Mouse (Mus musculus): ENCODE data around the gene Gm49384. TPM values are rescaled to one million over a fixed set of nuclear protein-coding genes. Genes with fewer than 3 reads are reported as not detected.
A peak's percentile ranks its signal among the peaks of the same experiment; 100 is the strongest.

Gm49384 gene
- polyA plus RNA-seq, 1 experiment from 2014 or later = 8.7 TPM

- WGBS = 81% methylated on average over 7 of the region's 7 CpGs
These were observed 12.5 kb upstream of the Gm49384 start for GRCm38 (mm10) chr12:69216587-69216986.

GRCm38 (mm10) chr12:69215000-69215785, 11.1 kb upstream of the Gm49384 start:
- DNase-seq (ENCODE audit: low spot score) (peak; percentile 52), ATAC-seq (ENCODE audit: low FRiP score, low TSS enrichment) (peak; percentile 81)
- Histone ChIP-seq H3K27me3 (ENCODE audit: control insufficient read depth, insufficient read depth, low read length) (no peaks in the 10 kb centered on the region), H3K9me3 (ENCODE audit: control insufficient read depth, low read length) (no peaks in the 10 kb centered on the region), H3K9ac (ENCODE audit: low read length) (no peak overlapping the region), H3K4me3 (ENCODE audit: low read depth, low read length) (no peak overlapping the region), H3K27ac (replicated peaks) (0 out of 2 replicates have a peak overlapping the region, but pooled peaks have one; percentile 0), H3K36me3 (ENCODE audit: control insufficient read depth, insufficient read depth, low read length) (no peaks in the 10 kb centered on the region), H3K4me1 (replicated peaks; ENCODE audit: control insufficient read depth, insufficient read depth) (no peaks in the 10 kb centered on the region), H3K4me2 (replicated peaks; ENCODE audit: low read depth) (no peak overlapping the region)
- no peak for TF ChIP-seq CTCF (IDR thresholded peaks at IDR 0.05; ENCODE audit: low read depth)
- no peak for TF ChIP-seq EP300 (optimal IDR thresholded peaks at IDR 0.05)
- WGBS = 43% methylated on average over 3 of the region's 3 CpGs

More at GRCm38 (mm10) chr12:69216587-69216986, 12.5 kb upstream of the Gm49384 start:
- H3K36me3 ChIP-seq (ENCODE audit: control insufficient read depth, insufficient read depth, low read length) = no peaks in the 10 kb centered on the region
- no peak overlapping the region for H3K9ac ChIP-seq (ENCODE audit: low read length)
- H3K9me3 ChIP-seq (ENCODE audit: control insufficient read depth, low read length) = no peaks in the 10 kb centered on the region
- H3K4me3 ChIP-seq (ENCODE audit: low read depth, low read length) = no peak overlapping the region
- TF ChIP-seq EP300 (optimal IDR thresholded peaks at IDR 0.05) = no peak
- no peaks in the 10 kb centered on the region for H3K4me1 ChIP-seq (replicated peaks; ENCODE audit: control insufficient read depth, insufficient read depth)
- DNase-seq (ENCODE audit: low spot score) (no peak), ATAC-seq (ENCODE audit: low FRiP score, low TSS enrichment) (no peak)
- no peak overlapping the region for H3K27ac ChIP-seq (replicated peaks)
- no peak overlapping the region for H3K4me2 ChIP-seq (replicated peaks; ENCODE audit: low read depth)
- H3K27me3 ChIP-seq (ENCODE audit: control insufficient read depth, insufficient read depth, low read length) = no peaks in the 10 kb centered on the region

- Histone ChIP-seq H3K9me3 (ENCODE audit: control insufficient read depth, low read length) (no peaks in the 10 kb centered on the region), H3K36me3 (ENCODE audit: control insufficient read depth, insufficient read depth, low read length) (0 out of 2 replicates have a peak, but pooled peaks cover 2% of the 10 kb centered on the region), H3K4me2 (replicated peaks; ENCODE audit: low read depth) (no peak overlapping the region), H3K4me3 (ENCODE audit: low read depth, low read length) (no peak overlapping the region), H3K27me3 (ENCODE audit: control insufficient read depth, insufficient read depth, low read length) (no peaks in the 10 kb centered on the region), H3K9ac (ENCODE audit: low read length) (no peak overlapping the region), H3K27ac (replicated peaks) (0 out of 2 replicates have a peak overlapping the region, but pooled peaks have one; percentile 35), H3K4me1 (replicated peaks; ENCODE audit: control insufficient read depth, insufficient read depth) (no peaks in the 10 kb centered on the region)
- TF ChIP-seq CTCF (IDR thresholded peaks at IDR 0.05; ENCODE audit: low read depth) = no peak
- no peak for TF ChIP-seq EP300 (optimal IDR thresholded peaks at IDR 0.05)
- WGBS = 90% methylated on average over 7 of the region's 7 CpGs
- no peak for DNase-seq (ENCODE audit: low spot score)
- no peak for ATAC-seq (ENCODE audit: low FRiP score, low TSS enrichment)
These were observed 10.3 kb upstream of the Gm49384 start for GRCm38 (mm10) chr12:69214393-69214792.

- no peak for ATAC-seq (ENCODE audit: low FRiP score, low TSS enrichment)
- Histone ChIP-seq H3K27ac (replicated peaks) (no peak overlapping the region), H3K4me2 (replicated peaks; ENCODE audit: low read depth) (no peak overlapping the region), H3K4me3 (ENCODE audit: low read depth, low read length) (no peak overlapping the region), H3K9me3 (ENCODE audit: control insufficient read depth, low read length) (no peaks in the 10 kb centered on the region), H3K4me1 (replicated peaks; ENCODE audit: control insufficient read depth, insufficient read depth) (no peaks in the 10 kb centered on the region), H3K9ac (ENCODE audit: low read length) (no peak overlapping the region), H3K27me3 (ENCODE audit: control insufficient read depth, insufficient read depth, low read length) (no peaks in the 10 kb centered on the region), H3K36me3 (ENCODE audit: control insufficient read depth, insufficient read depth, low read length) (0 out of 2 replicates have a peak, but pooled peaks cover 4% of the 10 kb centered on the region)
- 89% methylated on average over 13 of the region's 13 CpGs for WGBS
- TF ChIP-seq EP300 (optimal IDR thresholded peaks at IDR 0.05) (no peak), CTCF (IDR thresholded peaks at IDR 0.05; ENCODE audit: low read depth) (no peak)
- no peak for DNase-seq (ENCODE audit: low spot score)
These were observed 9.2 kb upstream of the Gm49384 start for GRCm38 (mm10) chr12:69213186-69213777.

- 0 out of 2 replicates have a peak, but pooled peaks cover 4% of the 10 kb centered on the region for H3K36me3 ChIP-seq (ENCODE audit: control insufficient read depth, insufficient read depth, low read length)
- no peak for TF ChIP-seq EP300 (optimal IDR thresholded peaks at IDR 0.05)
- TF ChIP-seq CTCF (IDR thresholded peaks at IDR 0.05; ENCODE audit: low read depth) = peak; percentile 71
- no peaks in the 10 kb centered on the region for H3K4me1 ChIP-seq (replicated peaks; ENCODE audit: control insufficient read depth, insufficient read depth)
- H3K9me3 ChIP-seq (ENCODE audit: control insufficient read depth, low read length) = no peaks in the 10 kb centered on the region
- ATAC-seq (ENCODE audit: low FRiP score, low TSS enrichment) (no peak), DNase-seq (ENCODE audit: low spot score) (no peak)
- no peak overlapping the region for H3K4me2 ChIP-seq (replicated peaks; ENCODE audit: low read depth)
- H3K27me3 ChIP-seq (ENCODE audit: control insufficient read depth, insufficient read depth, low read length) = no peaks in the 10 kb centered on the region
- H3K4me3 ChIP-seq (ENCODE audit: low read depth, low read length) = no peak overlapping the region
- H3K9ac ChIP-seq (ENCODE audit: low read length) = no peak overlapping the region
- H3K27ac ChIP-seq (replicated peaks) = no peak overlapping the region
- 71% methylated on average over 5 of the region's 5 CpGs for WGBS
These were observed 7.0 kb upstream of the Gm49384 start for GRCm38 (mm10) chr12:69211057-69211456.

Measured in stomach, postnatal 0 days (tissue).